Mouse (Mus musculus) thymus, postnatal 14 days (tissue): ENCODE measurements around the gene Pikfyve.

ENCODE experiments used
- DNase-seq: peaks from one replicate; pipeline ENCODE4 v3.0.0; 2021

The Pikfyve gene

DNA sequence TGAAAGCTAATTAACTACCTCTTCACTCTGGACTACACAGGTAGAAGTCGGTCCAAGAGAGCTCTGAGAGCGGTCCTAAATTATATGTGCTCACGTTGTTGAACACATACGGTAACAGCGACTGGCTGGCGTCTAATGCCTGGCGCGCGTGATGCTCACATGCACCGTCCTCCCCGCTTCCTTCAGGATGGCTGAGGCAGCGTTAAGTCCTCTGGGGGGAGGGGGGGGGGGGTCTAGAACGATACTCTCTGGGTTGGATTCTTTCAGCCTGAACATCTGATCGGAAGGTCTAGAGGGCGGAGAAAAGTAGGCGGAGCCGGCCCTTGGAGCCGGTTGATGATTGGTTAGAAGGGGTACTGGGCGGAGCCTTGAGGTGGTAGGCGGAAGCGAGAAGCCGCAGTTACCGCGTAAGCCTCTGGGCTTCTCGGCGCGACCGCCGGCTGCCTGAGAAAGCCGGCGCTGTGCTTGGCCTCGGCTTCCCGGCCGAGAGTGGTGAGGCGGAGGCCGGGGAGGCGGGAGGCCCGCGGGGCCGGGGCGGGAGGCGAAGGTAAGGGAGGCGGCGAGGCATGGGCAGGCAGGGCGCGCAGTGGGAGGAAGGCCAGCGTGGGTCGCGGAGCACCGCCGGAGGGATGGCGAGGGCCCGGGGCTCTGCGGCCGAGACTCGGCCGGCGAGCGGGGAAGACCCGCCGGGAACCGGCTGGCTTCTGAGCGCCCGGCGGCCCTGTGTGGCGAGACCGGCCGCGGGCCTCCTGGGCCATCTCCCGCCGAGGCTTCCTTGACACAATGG is at the start of gene Pikfyve, which contains the start of gene Idh1:
Gene Pikfyve, plus strand, starts transcription at position 397 of the 787 bp plus-strand sequence.
Gene Idh1, minus strand, starts transcription at position 214 of the 787 bp plus-strand sequence.
- DNase-seq: peak; percentile 98

DNA sequence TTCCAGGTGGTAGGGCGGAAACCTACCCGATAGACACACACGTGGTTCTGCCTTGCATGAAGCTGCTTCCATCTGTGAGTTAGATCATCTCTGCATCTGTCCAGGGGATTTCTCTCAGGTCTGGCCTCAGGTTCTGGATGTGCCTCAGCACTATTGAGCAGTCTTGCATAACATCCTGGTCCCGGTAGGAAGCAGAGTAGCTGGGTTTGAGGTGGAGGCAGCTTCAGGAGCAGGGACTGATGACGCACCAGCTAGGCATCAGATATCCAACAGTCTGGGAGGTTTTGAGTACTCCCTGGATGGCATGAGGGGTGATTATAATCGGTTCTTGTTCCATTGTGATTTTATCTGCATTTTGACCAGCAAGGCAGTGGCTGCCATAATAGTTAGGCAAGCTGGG is 48.9 kb upstream of the Pikfyve start:
- DNase-seq: no peak

- no peak for DNase-seq
These were observed 41.7 kb upstream of the Pikfyve start for GRCm38 (mm10) chr1:65144783-65145182.

- no peak for DNase-seq
These were observed 39.9 kb upstream of the Pikfyve start for GRCm38 (mm10) chr1:65146601-65147000.

DNA sequence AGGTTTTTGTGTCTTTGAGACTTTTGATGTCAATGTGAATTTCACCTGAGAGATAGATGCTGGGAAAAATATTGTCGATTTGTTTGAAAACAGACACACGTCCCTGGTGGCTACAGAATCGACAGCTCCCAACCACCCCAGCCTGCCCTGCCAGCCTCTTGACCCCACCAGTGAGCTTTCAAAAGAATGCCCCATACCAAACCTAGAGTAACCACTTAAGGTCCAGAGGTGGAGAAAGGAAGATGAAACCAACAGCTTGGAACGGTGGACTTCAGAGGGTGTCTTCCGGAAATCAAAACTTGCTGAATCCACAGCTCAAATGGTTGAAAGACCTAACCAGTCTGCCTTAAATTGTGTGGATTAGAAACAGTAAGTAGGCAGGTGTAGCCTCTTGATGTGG is 39.2 kb upstream of the Pikfyve start:
- no peak for DNase-seq

GRCm38 (mm10) chr1:65147971-65148370 is 38.5 kb upstream of the Pikfyve start:
- DNase-seq: no peak

GRCm38 (mm10) chr1:65154814-65155213 is 31.7 kb upstream of the Pikfyve start:
- no peak for DNase-seq

- DNase-seq: no peak
These were observed 30.4 kb upstream of the Pikfyve start for GRCm38 (mm10) chr1:65156111-65156510.

GRCm38 (mm10) chr1:65162210-65162609 is 24.3 kb upstream of the Pikfyve start:
- DNase-seq: no peak

- no peak for DNase-seq
These were observed 19.0 kb upstream of the Pikfyve start for GRCm38 (mm10) chr1:65167496-65167895.

DNA sequence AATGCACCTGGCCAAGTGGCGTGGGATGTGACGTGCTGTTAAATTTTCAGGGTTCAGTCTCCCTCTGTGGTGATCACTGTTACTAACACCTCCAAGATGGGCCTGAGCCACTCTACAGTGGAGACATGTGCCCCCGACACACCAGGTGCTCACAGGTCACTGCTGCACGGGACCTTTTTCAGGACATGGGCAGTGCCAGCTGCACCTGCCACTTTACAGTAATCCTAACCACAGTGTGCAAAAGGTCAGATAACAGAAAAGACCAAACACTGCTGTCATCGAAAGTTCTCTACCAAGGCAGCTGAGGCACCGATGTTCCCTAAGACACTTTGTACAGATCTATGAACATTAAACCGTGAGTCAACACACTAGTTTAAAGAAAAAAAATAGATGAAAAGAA is 16.9 kb upstream of the Pikfyve start:
- no peak for DNase-seq

DNA sequence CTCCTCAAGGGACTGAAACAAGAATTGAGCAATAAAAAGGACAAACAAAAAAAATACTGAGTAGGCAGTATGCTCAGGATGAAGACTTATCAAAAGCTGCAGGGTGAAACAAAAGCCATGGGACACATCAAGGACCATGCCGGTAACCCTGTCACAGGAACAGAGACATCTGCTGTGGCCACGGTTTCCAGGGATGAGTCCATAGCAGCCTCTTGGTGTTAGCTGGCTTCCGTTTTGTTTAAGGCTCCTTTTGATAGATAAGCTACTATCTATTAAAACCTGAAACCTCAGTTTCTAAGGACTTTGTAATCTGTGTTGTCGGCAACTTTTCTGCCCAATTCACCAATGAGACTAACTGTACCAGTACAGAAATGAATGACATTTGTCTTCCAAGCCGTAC is 16.5 kb upstream of the Pikfyve start:
- DNase-seq: no peak

DNA sequence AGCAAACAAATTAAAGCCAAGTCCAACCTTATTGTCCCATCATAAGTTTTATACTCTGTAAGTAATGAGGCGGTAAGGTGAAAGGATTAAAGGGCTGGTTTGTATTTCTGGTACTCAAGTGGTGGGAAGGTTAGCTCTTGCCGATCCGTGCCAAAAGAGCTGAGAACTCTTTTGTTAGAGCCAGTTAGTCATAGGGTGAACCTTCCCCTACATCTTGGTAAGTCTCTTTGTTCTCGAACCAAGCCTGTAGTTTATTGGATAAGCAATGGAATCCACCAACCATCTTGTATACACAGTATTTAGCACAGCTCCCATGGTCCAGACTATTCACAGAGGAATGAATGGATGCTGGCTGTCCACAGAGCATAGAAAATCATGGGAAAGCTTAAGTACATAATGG is 14.9 kb upstream of the Pikfyve start:
- DNase-seq: no peak

DNA sequence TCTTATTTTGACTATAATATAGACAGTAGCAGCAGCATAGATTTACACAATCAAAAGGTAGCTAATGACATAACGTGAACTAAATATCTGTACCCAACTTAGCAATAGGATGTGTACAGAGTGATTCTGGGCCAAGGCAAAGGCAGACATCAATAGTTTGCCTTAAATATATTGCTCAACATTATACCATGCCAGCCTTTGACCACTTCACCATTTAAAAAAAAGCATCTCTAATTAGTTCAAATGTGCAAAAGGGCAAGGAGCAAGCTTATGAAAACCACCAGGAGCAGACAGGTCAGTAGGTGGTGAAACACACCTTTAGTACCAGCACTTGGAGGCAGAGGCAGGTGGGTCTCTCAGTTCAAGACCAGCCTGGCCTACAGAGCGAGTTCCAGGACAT is 12.8 kb upstream of the Pikfyve start:
- no peak for DNase-seq

DNA sequence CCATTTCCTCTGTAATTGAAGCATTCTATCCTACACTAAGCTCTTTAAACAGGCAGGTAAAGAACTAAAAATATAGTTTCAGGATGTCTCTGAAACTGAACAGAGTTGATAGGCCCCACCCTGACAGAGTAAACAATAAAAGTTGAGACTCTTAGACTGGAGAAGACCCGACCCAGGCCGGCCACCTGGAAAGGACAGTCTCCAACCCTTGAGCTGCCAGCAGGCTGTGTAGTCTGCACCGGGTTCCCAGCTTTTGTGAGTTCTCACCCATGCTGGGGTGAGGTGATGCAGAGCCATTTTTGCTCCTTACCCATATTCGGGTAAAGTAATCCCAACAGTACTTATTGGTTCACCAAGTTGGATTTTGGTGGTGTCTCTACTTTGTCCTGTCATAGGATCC is 10.3 kb upstream of the Pikfyve start:
- no peak for DNase-seq

DNA sequence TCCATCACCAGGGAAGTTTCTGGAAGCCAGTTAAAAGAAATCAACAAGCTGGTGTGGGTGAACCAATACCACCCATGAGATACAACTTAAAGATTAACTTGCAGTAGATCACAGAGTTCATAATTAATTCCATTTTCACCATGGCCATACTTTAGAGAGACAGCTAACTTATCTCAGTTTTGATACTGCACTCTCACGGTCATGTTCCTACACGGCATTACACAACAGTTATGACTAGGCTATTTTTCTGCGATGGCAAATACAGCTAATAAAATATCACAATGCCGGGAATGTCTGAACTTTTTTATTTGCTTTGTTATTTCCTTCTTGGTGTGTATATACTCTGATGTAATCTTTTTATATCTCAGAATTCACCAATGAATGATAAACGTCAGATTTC is 9.6 kb upstream of the Pikfyve start:
- no peak for DNase-seq

DNA sequence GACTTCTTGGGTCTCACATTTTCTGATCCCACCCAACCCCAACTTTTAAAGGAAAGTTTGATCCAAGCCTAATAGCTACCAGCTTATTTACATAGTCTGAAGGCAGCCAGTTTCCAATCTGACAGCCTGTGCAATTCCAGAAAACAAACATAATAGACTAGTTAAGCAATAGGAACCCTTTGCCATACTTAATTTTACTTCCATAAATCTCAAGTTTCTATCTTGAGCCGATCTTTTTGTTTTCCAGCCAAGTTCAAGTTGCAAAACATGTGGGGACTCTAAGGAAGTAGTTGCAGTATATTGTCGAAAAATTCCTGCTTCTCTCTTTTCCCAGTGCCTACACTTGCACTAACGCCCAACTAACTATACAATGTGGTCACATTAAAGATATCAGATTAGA is 9.0 kb upstream of the Pikfyve start:
- no peak for DNase-seq

- DNase-seq: peak; percentile 93
These were observed 8.2 kb upstream of the Pikfyve start for GRCm38 (mm10) chr1:65178126-65178901.

- peak; percentile 89 for DNase-seq
These were observed 7.5 kb upstream of the Pikfyve start for GRCm38 (mm10) chr1:65178902-65179432.

DNA sequence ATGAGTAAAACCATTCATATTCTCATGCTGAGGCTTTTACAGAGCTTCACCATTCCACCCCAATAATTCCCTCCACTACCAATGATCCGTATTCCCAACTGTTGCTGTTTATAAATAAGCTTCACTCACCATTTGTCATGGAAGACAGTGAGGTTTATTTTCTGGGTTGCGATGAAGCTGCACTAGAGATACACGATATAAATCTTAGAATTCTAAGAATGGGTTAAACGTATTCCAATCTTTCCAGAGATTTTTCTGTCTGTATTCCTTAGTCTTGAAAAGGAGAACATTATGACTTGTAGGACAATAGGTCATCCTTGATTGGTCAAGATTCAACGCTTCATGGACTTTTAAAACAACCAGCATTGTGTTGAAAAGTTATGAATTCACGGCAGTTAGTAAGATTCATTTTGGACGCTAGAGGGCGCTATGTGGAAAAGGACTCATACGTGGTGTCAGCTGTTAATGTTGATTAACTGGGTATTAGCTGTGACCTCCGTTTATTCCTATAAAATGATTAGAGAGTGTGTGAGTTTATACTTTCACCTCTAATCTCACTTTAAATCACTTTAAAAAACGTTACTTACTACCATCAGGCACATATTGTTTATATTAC is 6.7 kb upstream of the Pikfyve start:
- peak; percentile 76 for DNase-seq

- no peak for DNase-seq
These were observed 5.0 kb upstream of the Pikfyve start for GRCm38 (mm10) chr1:65181459-65181858.

DNA sequence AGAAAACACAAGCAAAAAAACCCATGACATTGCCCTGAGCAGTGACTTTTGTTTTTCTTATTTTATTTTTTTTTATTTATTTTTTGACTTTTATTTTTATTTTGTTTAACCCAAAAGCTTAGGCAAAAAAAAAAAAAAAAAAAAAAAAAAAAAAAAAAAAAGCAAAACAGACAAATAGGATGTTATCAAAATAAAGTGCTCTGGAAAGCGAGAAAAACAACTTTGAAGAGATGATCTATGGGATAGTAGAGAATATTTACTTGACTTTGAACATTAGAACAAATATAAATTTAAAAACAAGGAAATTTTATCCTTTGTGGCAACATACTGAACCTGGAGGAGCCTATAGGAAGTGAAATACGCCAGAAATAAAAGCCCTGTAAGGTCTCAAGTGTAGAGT is 2.5 kb upstream of the Pikfyve start:
- no peak for DNase-seq

GRCm38 (mm10) chr1:65185011-65185410 is 1.5 kb upstream of the Pikfyve start:
- no peak for DNase-seq
